Mouse (Mus musculus) common myeloid progenitor, adult 5-6 weeks (primary cell): ENCODE results near the gene Gpr33. TPM values are rescaled to one million over a fixed set of nuclear protein-coding genes. Genes with fewer than 3 reads are reported as not detected.

Source experiments
- ATAC-seq: replicated peaks from 2 replicates; pipeline ENCODE4 v1.8.0; 2016; ENCODE audit warnings: low read depth, mild to moderate bottlenecking, moderate TSS enrichment, inconsistent platforms; ENCODE audit not compliant: poor library complexity, severe bottlenecking
- total RNA-seq: library from RNA; stranded (forward); fragments of 200-1000, 187-1606 nt; gene quantifications from 2 replicates; pipeline ENCODE4 v1.2.3, GENCODE M21; 2017

The Gpr33 gene
- not detected in 2 replicates for total RNA-seq

GRCm38 (mm10) chr12:52027963-52028362 lies at the start of gene Gpr33:
Gene Gpr33, minus strand, starts transcription at chr12:52028063.
- no peak for ATAC-seq

- ATAC-seq = peak; percentile 98
Measured at GRCm38 (mm10) chr12:52049324-52049723, 21.5 kb upstream of the Gpr33 start.

GRCm38 (mm10) chr12:52046371-52046770 lies 18.5 kb upstream of the Gpr33 start:
- 0 out of 2 replicates have a peak, but pooled peaks have one; percentile 13 for ATAC-seq

DNA sequence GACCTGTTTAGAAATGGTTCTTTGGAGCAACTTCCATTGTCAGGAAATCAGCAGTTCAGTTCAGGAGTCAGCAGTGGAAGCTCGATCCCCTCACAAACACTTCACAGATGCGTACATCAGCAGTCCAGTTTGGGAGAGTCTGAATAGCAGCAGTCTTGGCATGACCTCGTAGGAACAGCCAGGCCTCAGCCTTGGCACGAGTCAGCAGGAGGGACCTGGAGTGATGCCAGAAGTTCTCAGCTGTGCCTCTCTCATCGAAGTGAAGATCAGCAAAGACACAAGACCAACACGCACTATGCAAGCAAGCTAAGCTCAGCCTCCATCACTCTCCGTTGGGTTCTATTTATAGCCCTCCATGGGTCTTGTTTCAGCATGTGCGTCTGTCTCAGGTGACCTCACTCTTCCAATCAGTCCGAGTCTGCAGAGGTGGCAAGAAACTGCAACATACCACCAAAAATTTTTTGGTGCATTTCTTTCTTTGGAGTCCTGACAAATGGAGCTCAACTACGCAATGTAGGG lies 15.0 kb upstream of the Gpr33 start:
- ATAC-seq = no peak

DNA sequence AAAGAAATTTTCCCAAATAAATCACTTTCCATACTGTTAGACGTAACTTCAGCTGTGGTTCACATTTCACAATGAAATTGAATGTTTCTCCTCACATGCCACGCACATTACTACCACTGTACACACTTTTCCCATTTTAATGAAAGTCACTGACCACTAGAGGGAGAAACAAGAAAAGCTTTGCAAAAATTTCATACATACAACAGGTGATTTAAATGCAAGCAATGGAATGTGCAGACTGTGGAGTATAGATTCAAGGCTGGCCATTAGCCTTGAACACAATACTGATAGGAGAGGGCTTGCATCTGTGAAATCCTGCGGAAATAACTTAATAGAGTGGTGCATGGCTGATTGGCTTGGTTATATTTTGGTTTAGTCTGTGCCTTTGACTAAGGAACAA lies 10.5 kb upstream of the Gpr33 start:
- peak; percentile 73 for ATAC-seq

DNA sequence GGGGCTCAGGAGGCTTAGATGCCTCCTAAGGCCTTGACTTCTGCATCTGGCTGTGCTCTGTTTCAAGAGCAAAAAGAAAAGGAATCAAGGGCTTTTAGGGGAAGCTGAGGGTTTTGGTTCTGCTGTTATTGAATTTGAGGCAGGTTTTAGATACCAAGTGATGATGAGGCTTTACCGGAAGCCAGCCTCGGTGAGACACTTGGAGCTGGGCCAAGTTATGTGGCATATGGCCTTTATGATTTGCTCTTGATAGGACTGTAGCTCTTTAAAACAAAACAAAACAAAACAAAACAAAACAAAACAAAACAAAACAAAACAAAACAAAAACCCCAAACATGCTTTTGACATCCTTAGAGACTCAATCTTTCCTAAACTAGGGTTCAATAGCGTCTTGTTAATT lies 7.1 kb upstream of the Gpr33 start:
- no peak for ATAC-seq

- no peak for ATAC-seq
Measured at GRCm38 (mm10) chr12:52032276-52032675, 4.4 kb upstream of the Gpr33 start.

DNA sequence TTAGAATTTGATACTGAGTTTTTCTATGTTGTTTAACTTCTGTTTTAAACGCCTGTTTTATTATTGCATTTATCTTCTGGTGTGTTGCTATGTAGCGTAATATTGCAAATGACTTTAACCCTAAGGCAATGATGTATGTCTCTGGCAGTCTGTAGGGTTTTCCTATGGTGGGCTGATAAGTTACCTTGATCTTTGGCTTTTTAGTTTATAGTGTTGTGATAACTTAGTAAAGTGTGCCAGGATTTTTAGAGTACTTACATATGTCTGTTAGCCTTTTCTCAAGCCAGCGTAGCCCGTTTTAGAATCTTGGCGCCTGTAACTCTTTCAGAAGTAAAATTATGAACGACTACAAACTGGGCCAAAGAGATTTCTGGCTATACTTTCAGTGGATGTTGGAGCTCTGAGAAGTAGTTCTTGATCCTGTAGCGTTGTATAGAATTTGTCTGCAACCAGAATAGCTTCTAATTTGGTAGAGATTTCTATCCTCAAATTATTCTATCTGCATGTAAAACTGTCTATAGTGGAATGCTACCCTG lies 13.3 kb downstream of the Gpr33 start:
- no peak for ATAC-seq

- no peak for ATAC-seq
Measured at GRCm38 (mm10) chr12:52014044-52014443, 13.8 kb downstream of the Gpr33 start.

DNA sequence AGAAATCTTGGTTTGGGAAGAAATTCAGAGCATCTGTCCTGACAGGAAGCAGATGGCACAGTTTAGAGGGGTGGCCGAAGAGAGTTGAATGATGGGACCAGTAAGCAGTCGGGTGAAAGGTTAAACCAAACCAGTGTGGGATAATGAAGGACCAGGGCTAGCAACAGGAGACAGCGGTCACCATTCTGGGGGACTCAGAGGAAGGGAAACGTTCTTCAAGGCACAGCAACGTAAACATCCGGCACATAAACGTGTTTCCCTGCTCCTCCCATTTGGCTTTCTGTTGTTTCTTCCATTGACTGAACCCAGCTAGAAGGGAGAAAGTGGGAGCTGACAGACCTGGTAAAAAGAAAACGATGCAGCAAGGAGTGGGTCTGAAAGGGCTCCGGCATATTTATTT lies 14.6 kb downstream of the Gpr33 start:
- no peak for ATAC-seq

- no peak for ATAC-seq
Measured at GRCm38 (mm10) chr12:52012159-52012558, 15.7 kb downstream of the Gpr33 start.

DNA sequence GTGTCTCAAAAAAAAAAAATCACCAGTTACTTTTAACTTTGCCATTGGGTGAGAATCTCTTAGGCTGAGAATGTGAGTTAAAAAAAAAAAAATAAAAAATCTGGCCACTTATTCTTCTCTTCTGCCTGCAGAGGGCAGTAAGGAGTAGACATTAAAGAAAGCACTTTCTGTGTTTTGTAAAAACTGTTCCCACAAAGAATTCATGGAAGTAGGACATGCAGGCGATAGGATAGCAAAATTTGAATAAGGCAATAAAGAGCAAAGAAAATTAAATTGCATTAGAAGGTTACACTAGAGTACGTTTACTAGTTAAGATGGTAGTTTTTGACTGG lies 17.3 kb downstream of the Gpr33 start:
- no peak for ATAC-seq

- no peak for ATAC-seq
Measured at GRCm38 (mm10) chr12:52009928-52010629, 17.8 kb downstream of the Gpr33 start.

DNA sequence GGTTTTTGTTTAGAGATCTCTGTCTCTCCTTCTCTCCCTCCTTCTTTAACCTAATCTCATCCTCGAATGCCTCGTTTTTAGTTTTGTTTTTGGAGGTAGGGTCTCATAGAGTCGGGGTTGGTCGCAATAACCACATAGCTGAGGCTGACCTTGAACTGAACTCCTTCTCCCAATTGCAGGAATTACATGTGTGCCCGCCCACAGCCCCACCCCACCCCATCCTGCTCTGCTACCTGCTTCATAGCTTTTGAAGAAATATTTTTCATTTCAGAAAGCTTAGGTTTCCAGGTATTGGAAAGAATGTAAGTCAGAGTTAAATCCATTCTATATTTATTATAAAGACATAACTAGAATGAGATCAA lies 21.2 kb downstream of the Gpr33 start:
- no peak for ATAC-seq

GRCm38 (mm10) chr12:52005877-52006632 lies 21.8 kb downstream of the Gpr33 start, which contains the start of gene Dtd2:
Gene Dtd2, minus strand, starts transcription at chr12:52006501.
- peak; percentile 90 for ATAC-seq

DNA sequence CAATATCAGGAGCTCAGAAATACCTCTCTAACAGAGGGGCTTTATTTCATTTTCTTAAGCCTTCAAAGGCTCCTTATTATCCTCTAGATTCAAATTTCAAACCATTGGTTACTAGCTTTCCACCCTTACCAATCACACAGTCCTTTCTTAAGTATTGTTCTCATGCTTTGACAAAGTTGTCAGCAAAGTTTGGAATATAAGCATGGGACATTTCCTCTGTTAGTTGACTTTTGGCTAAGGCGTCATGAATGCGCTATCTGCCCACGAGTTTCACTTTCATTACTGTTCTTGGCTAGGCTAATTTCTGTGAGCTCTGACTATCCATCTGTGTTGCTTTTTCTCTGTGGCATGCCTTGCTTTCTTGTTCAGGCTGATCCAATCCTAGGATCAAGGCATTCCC lies 25.1 kb downstream of the Gpr33 start:
- no peak for ATAC-seq

- ATAC-seq = peak; percentile 64
Measured at GRCm38 (mm10) chr12:52001544-52001943, 26.3 kb downstream of the Gpr33 start.

DNA sequence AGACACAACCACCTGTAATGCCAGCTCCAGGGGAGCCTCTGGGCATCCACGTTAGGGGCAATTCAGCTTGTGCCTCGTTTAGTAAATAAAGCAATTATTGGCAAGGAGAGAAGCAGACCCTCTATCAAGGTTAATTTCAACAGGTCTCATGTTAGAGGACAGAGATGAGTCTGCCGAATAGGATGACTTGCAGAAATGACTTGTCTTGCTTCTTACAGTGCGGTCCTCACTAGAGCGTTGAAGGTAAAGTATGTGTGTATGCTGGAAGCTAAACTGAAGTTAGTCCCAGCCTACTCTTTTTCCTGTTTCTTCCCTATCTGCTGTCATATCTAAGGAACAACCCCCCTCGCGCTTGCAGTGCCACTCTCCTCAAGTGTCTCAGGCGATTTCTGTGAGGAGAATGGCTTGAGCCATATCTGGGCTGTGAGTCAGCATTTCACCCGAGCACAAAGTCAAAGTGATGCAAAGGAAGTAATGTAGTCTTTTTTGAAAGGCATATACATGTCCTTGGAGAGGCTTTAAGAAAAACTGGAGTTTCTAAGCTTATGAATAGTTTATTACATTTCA lies 29.4 kb downstream of the Gpr33 start:
- peak; percentile 71 for ATAC-seq

- no peak for ATAC-seq
Measured at GRCm38 (mm10) chr12:51995738-51996536, 31.9 kb downstream of the Gpr33 start.

GRCm38 (mm10) chr12:51990629-51991028 lies 37.2 kb downstream of the Gpr33 start:
- no peak for ATAC-seq
